Mouse (Mus musculus): ENCODE data around the gene Usp22. TPM values are rescaled to one million over a fixed set of nuclear protein-coding genes. Genes with fewer than 3 reads are reported as not detected.
A peak's percentile ranks its signal among the peaks of the same experiment; 100 is the strongest.

The Usp22 gene
- polyA plus RNA-seq, 1 experiment = 25.1 TPM

DNA sequence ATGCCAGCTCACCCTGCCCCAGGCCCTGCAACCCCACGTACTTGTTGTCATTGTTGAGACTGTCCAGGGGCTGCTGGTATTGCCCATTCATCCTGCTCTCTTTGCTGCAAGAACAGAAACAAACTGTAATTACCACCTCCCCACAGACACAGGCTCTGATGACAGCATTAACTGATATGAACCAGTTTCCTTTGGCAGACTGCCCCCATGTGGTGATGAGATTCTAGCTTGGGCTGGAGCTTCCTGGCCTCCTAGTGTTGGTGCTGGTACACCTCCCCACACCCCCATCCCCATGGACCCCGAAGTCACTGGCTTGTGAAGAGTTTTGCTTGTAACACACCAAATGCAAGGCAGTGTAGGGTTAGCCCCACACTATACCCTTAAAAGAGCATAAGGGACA, 19.1 kb downstream of the Usp22 start:
- peaks cover 76% of the 10 kb centered on the region for H3K36me3 ChIP-seq (ENCODE audit: control insufficient read depth, insufficient read depth, low read length)

GRCm38 (mm10) chr11:61150233-61151001, 24.4 kb downstream of the Usp22 start:
- peaks cover 8% of the 10 kb centered on the region for H3K4me1 ChIP-seq (ENCODE audit: control insufficient read depth, insufficient read depth, insufficient read length, low read length)
- TF ChIP-seq POLR2A (IDR thresholded peaks at IDR 0.05; ENCODE audit: low read depth, low read length) (no peak), CTCF (IDR thresholded peaks at IDR 0.05; ENCODE audit: extremely low read depth, insufficient read length, insufficient replicate concordance, low read depth, low read length) (no peak)
- no peak overlapping the region for H3K27ac ChIP-seq (ENCODE audit: insufficient read depth, low read depth, low read length)
- H3K4me3 ChIP-seq (ENCODE audit: low read depth, low read length) = no peak overlapping the region
- H3K27me3 ChIP-seq (ENCODE audit: control insufficient read depth, insufficient read depth, low read length) = no peaks in the 10 kb centered on the region
- 74% methylated on average over 6 of the region's 6 CpGs for WGBS
- peaks cover 34% of the 10 kb centered on the region for H3K36me3 ChIP-seq (ENCODE audit: control insufficient read depth, insufficient read depth, low read length)

More for the DNA sequence above, 19.1 kb downstream of the Usp22 start:
- H3K27me3 ChIP-seq (ENCODE audit: control insufficient read depth, insufficient read depth, low read length) = no peaks in the 10 kb centered on the region
- no peak overlapping the region for H3K27ac ChIP-seq (ENCODE audit: insufficient read depth, low read depth, low read length)
- H3K4me3 ChIP-seq (ENCODE audit: low read depth, low read length) = no peak overlapping the region
- no peaks in the 10 kb centered on the region for H3K4me1 ChIP-seq (ENCODE audit: control insufficient read depth, insufficient read depth, insufficient read length, low read length)
- WGBS = 90% methylated on average over 2 of the region's 2 CpGs
- TF ChIP-seq CTCF (IDR thresholded peaks at IDR 0.05; ENCODE audit: extremely low read depth, insufficient read length, insufficient replicate concordance, low read depth, low read length) (peak; percentile 45; the same call in 1 of the 2 replicates), POLR2A (IDR thresholded peaks at IDR 0.05; ENCODE audit: low read depth, low read length) (no peak)

DNA sequence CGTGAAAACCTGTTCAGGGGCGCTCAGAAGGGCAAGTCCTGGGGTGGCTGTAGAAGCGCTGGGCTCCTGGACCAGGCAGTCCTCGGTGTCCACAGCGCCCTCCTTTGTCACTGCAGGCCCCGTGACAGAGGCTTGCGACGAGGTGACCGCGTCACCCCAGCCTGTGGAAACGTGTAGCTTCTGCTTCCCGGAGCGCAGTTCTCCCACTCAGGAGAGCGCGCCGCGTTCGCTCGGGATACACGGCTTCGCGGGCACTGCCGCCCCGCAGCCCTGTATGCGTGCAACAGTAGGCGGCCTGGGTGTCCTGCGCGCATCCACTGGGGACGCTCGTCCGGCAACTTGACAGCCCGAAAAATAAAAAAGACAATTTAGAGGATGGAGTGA, 27.6 kb downstream of the Usp22 start:
- 22% methylated on average over 32 of the region's 32 CpGs for WGBS
- H3K4me3 ChIP-seq (ENCODE audit: low read depth, low read length) = peak overlapping the region; percentile 21
- peaks cover 8% of the 10 kb centered on the region for H3K4me1 ChIP-seq (ENCODE audit: control insufficient read depth, insufficient read depth, insufficient read length, low read length)
- no peak overlapping the region for H3K27ac ChIP-seq (ENCODE audit: insufficient read depth, low read depth, low read length)
- TF ChIP-seq POLR2A (IDR thresholded peaks at IDR 0.05; ENCODE audit: low read depth, low read length) = no peak
- 0 out of 2 replicates have a peak, but pooled peaks have one; percentile 2 for TF ChIP-seq CTCF (IDR thresholded peaks at IDR 0.05; ENCODE audit: extremely low read depth, insufficient read length, insufficient replicate concordance, low read depth, low read length)
- no peaks in the 10 kb centered on the region for H3K27me3 ChIP-seq (ENCODE audit: control insufficient read depth, insufficient read depth, low read length)
- H3K36me3 ChIP-seq (ENCODE audit: control insufficient read depth, insufficient read depth, low read length) = peaks cover 5% of the 10 kb centered on the region

- Histone ChIP-seq H3K27ac (ENCODE audit: insufficient read depth, low read depth, low read length) (no peak overlapping the region), H3K36me3 (ENCODE audit: control insufficient read depth, insufficient read depth, low read length) (no peaks in the 10 kb centered on the region), H3K4me1 (ENCODE audit: control insufficient read depth, insufficient read depth, insufficient read length, low read length) (peaks cover 8% of the 10 kb centered on the region), H3K27me3 (ENCODE audit: control insufficient read depth, insufficient read depth, low read length) (no peaks in the 10 kb centered on the region), H3K4me3 (ENCODE audit: low read depth, low read length) (peak overlapping the region; percentile 21)
- TF ChIP-seq POLR2A (IDR thresholded peaks at IDR 0.05; ENCODE audit: low read depth, low read length) (no peak), CTCF (IDR thresholded peaks at IDR 0.05; ENCODE audit: extremely low read depth, insufficient read length, insufficient replicate concordance, low read depth, low read length) (peak; percentile 32; the same call in 1 of the 2 replicates)
- 30% methylated on average over 20 of the region's 20 CpGs for WGBS
Measured at GRCm38 (mm10) chr11:61146645-61147299, 28.1 kb downstream of the Usp22 start.

GRCm38 (mm10) chr11:61145551-61145950, 29.3 kb downstream of the Usp22 start:
- H3K36me3 ChIP-seq (ENCODE audit: control insufficient read depth, insufficient read depth, low read length) = no peaks in the 10 kb centered on the region
- H3K27me3 ChIP-seq (ENCODE audit: control insufficient read depth, insufficient read depth, low read length) = no peaks in the 10 kb centered on the region
- peaks cover 8% of the 10 kb centered on the region for H3K4me1 ChIP-seq (ENCODE audit: control insufficient read depth, insufficient read depth, insufficient read length, low read length)
- H3K4me3 ChIP-seq (ENCODE audit: low read depth, low read length) = no peak overlapping the region
- WGBS = 79% methylated on average over 8 of the region's 8 CpGs
- no peak overlapping the region for H3K27ac ChIP-seq (ENCODE audit: insufficient read depth, low read depth, low read length)
- TF ChIP-seq CTCF (IDR thresholded peaks at IDR 0.05; ENCODE audit: extremely low read depth, insufficient read length, insufficient replicate concordance, low read depth, low read length) (no peak), POLR2A (IDR thresholded peaks at IDR 0.05; ENCODE audit: low read depth, low read length) (no peak)

GRCm38 (mm10) chr11:61143564-61144469, 31.0 kb downstream of the Usp22 start:
- Histone ChIP-seq H3K36me3 (ENCODE audit: control insufficient read depth, insufficient read depth, low read length) (no peaks in the 10 kb centered on the region), H3K4me3 (ENCODE audit: low read depth, low read length) (peak overlapping the region; percentile 48)

More at GRCm38 (mm10) chr11:61143564-61144469, 31.0 kb downstream of the Usp22 start:
- TF ChIP-seq POLR2A (IDR thresholded peaks at IDR 0.05; ENCODE audit: low read depth, low read length) (no peak), CTCF (IDR thresholded peaks at IDR 0.05; ENCODE audit: extremely low read depth, insufficient read length, insufficient replicate concordance, low read depth, low read length) (no peak)
- 69% methylated on average over 7 of the region's 7 CpGs for WGBS
- Histone ChIP-seq H3K27me3 (ENCODE audit: control insufficient read depth, insufficient read depth, low read length) (no peaks in the 10 kb centered on the region), H3K27ac (ENCODE audit: insufficient read depth, low read depth, low read length) (peak overlapping the region; percentile 55; the same call in 1 of the 2 replicates), H3K4me1 (ENCODE audit: control insufficient read depth, insufficient read depth, insufficient read length, low read length) (peaks cover 8% of the 10 kb centered on the region)

Measured in small intestine, adult 2 months (tissue).